Mouse (Mus musculus) neural tube, embryonic 12.5 days (tissue): ENCODE measurements around the gene Exoc8. TPM values are rescaled to one million over a fixed set of nuclear protein-coding genes. Genes with fewer than 3 reads are reported as not detected.

ENCODE experiments used
- ATAC-seq: fragments of 200-750 bp; cut with Nextera tagmentation; 2 replicates; pipeline ENCODE4 v1.8.0; 2017; ENCODE audit warnings: low read depth, mild to moderate bottlenecking, moderate TSS enrichment, moderate library complexity; ENCODE audit not compliant: low FRiP score
- H3K27ac ChIP-seq: fragments of 300-500 bp; sonication (generic); 2 replicates; pipeline ENCODE4 v1.5.1; 2016
- H3K27me3 ChIP-seq: fragments of 300-500 bp; sonication (generic); replicated peaks from 2 replicates; pipeline ENCODE4 v1.6.1; 2016; ENCODE audit warnings: mild to moderate bottlenecking
- H3K36me3 ChIP-seq: fragments of 300-500 bp; sonication (generic); 2 replicates; pipeline ENCODE4 v1.6.1; 2016; ENCODE audit warnings: mild to moderate bottlenecking
- H3K4me1 ChIP-seq: fragments of 300-500 bp; sonication (generic); 2 replicates; pipeline ENCODE4 v1.6.1; 2016
- H3K4me2 ChIP-seq: fragments of 300-500 bp; sonication (generic); replicated peaks from 2 replicates; pipeline ENCODE4 v1.6.1; 2016; ENCODE audit warnings: mild to moderate bottlenecking
- H3K4me3 ChIP-seq: fragments of 300-500 bp; sonication (generic); 2 replicates; pipeline ENCODE4 v1.5.1; 2016
- H3K9ac ChIP-seq: fragments of 300-500 bp; sonication (generic); 2 replicates; pipeline ENCODE4 v1.6.1; 2016; ENCODE audit warnings: mild to moderate bottlenecking
- H3K9me3 ChIP-seq: fragments of 300-500 bp; sonication (generic); 2 replicates; pipeline ENCODE4 v1.6.1; 2016; ENCODE audit warnings: mild to moderate bottlenecking
- WGBS: fragments of 180-500 bp; shearing (Covaris S2); methylation state at CpG from one replicate; pipeline ENCODE4 v1.1.7; 2016; 5-methylcytosine and 5-hydroxymethylcytosine counted together
- polyA plus RNA-seq: library from polyadenylated mRNA; unstranded; fragments of >200 nt; fragmentation: Nextera tagmentation; extraction: Ambion mirVana; gene quantifications from 2 replicates; pipeline ENCODE4 v1.2.1, GENCODE M21; 2016

Gene Exoc8
- polyA plus RNA-seq, 1 experiment from 2014 or later: 17.3 TPM

GRCm38 (mm10) chr8:124898251-124898905, 873 bp upstream of the Exoc8 start:
- H3K36me3 ChIP-seq: peaks cover 58% of the 10 kb centered on the region
- H3K27me3 ChIP-seq: no peaks in the 10 kb centered on the region
- 7% methylated on average over 31 of the region's 31 CpGs for WGBS
- peak overlapping the region; percentile 99 for H3K4me2 ChIP-seq
- peak; percentile 39; the same call in 1 of the 2 replicates for ATAC-seq
- H3K9me3 ChIP-seq: no peaks in the 10 kb centered on the region
- peak overlapping the region; percentile 86 for H3K9ac ChIP-seq
- H3K4me3 ChIP-seq: peak overlapping the region; percentile 96
- peaks cover 35% of the 10 kb centered on the region for H3K4me1 ChIP-seq
- H3K27ac ChIP-seq: 0 out of 2 replicates have a peak overlapping the region, but pooled peaks have one; percentile 26

GRCm38 (mm10) chr8:124896632-124897385, 696 bp downstream of the Exoc8 start:
- H3K27me3 ChIP-seq: no peaks in the 10 kb centered on the region
- no peaks in the 10 kb centered on the region for H3K9me3 ChIP-seq
- H3K4me2 ChIP-seq: peak overlapping the region; percentile 99
- 1% methylated on average over 60 of the region's 60 CpGs for WGBS
- peak overlapping the region; percentile 96 for H3K4me3 ChIP-seq
- peak; percentile 64 for ATAC-seq
- peak overlapping the region; percentile 86 for H3K9ac ChIP-seq
- H3K27ac ChIP-seq: 0 out of 2 replicates have a peak overlapping the region, but pooled peaks have one; percentile 12
- H3K4me1 ChIP-seq: peaks cover 35% of the 10 kb centered on the region
- H3K36me3 ChIP-seq: peaks cover 43% of the 10 kb centered on the region

GRCm38 (mm10) chr8:124896010-124896631, 1.4 kb downstream of the Exoc8 start:
- ATAC-seq: no peak
- peaks cover 35% of the 10 kb centered on the region for H3K4me1 ChIP-seq
- no peak overlapping the region for H3K27ac ChIP-seq
- peak overlapping the region; percentile 86; the same call in 1 of the 2 replicates for H3K9ac ChIP-seq
- peaks cover 43% of the 10 kb centered on the region for H3K36me3 ChIP-seq
- 88% methylated on average over 26 of the region's 26 CpGs for WGBS
- H3K9me3 ChIP-seq: no peaks in the 10 kb centered on the region
- no peaks in the 10 kb centered on the region for H3K27me3 ChIP-seq
- peak overlapping the region; percentile 96 for H3K4me3 ChIP-seq
- peak overlapping the region; percentile 99 for H3K4me2 ChIP-seq

- H3K4me1 ChIP-seq: peaks cover 21% of the 10 kb centered on the region
- H3K9ac ChIP-seq: no peak overlapping the region; the same call in 1 of the 2 replicates
- H3K36me3 ChIP-seq: peaks cover 58% of the 10 kb centered on the region
Measured at GRCm38 (mm10) chr8:124892596-124892995, 4.9 kb downstream of the Exoc8 start.

GRCm38 (mm10) chr8:124888385-124888784, 9.1 kb downstream of the Exoc8 start:
- Histone ChIP-seq H3K27ac (no peak overlapping the region), H3K4me1 (no peaks in the 10 kb centered on the region), H3K9me3 (peaks cover 8% of the 10 kb centered on the region; the same call in 1 of the 2 replicates), H3K4me2 (no peak overlapping the region), H3K9ac (no peak overlapping the region), H3K4me3 (no peak overlapping the region), H3K36me3 (peaks cover 79% of the 10 kb centered on the region), H3K27me3 (no peaks in the 10 kb centered on the region)
- no peak for ATAC-seq
- WGBS: 94% methylated on average over 5 of the region's 5 CpGs

More at GRCm38 (mm10) chr8:124892596-124892995, 4.9 kb downstream of the Exoc8 start:
- H3K4me3 ChIP-seq: no peak overlapping the region
- 77% methylated on average over 3 of the region's 3 CpGs for WGBS
- no peaks in the 10 kb centered on the region for H3K27me3 ChIP-seq
- ATAC-seq: no peak
- H3K4me2 ChIP-seq: no peak overlapping the region
- peaks cover 6% of the 10 kb centered on the region; the same call in 1 of the 2 replicates for H3K9me3 ChIP-seq
- H3K27ac ChIP-seq: no peak overlapping the region

GRCm38 (mm10) chr8:124878946-124879526, 18.5 kb downstream of the Exoc8 start:
- Histone ChIP-seq H3K4me3 (no peak overlapping the region), H3K9ac (no peak overlapping the region), H3K9me3 (no peaks in the 10 kb centered on the region), H3K27me3 (no peaks in the 10 kb centered on the region), H3K27ac (no peak overlapping the region), H3K4me1 (no peaks in the 10 kb centered on the region), H3K4me2 (no peak overlapping the region), H3K36me3 (peaks cover 94% of the 10 kb centered on the region)
- no peak for ATAC-seq
- WGBS: 90% methylated on average over 10 of the region's 10 CpGs

GRCm38 (mm10) chr8:124878141-124878540, 19.4 kb downstream of the Exoc8 start:
- no peaks in the 10 kb centered on the region for H3K27me3 ChIP-seq
- ATAC-seq: no peak
- 88% methylated on average over 5 of the region's 5 CpGs for WGBS
- no peaks in the 10 kb centered on the region for H3K4me1 ChIP-seq
- no peak overlapping the region for H3K4me3 ChIP-seq
- no peaks in the 10 kb centered on the region for H3K9me3 ChIP-seq
- H3K4me2 ChIP-seq: no peak overlapping the region
- peaks cover 94% of the 10 kb centered on the region for H3K36me3 ChIP-seq
- no peak overlapping the region for H3K9ac ChIP-seq
- no peak overlapping the region for H3K27ac ChIP-seq

GRCm38 (mm10) chr8:124872690-124873089, 24.8 kb downstream of the Exoc8 start:
- no peaks in the 10 kb centered on the region for H3K9me3 ChIP-seq
- WGBS: 91% methylated on average over 5 of the region's 5 CpGs
- H3K4me1 ChIP-seq: no peaks in the 10 kb centered on the region
- no peak overlapping the region for H3K4me2 ChIP-seq
- no peak for ATAC-seq
- H3K4me3 ChIP-seq: no peak overlapping the region
- H3K36me3 ChIP-seq: peaks cover 65% of the 10 kb centered on the region
- no peaks in the 10 kb centered on the region for H3K27me3 ChIP-seq
- no peak overlapping the region for H3K9ac ChIP-seq
- H3K27ac ChIP-seq: no peak overlapping the region

GRCm38 (mm10) chr8:124872081-124872480, 25.4 kb downstream of the Exoc8 start:
- Histone ChIP-seq H3K9me3 (no peaks in the 10 kb centered on the region), H3K4me2 (no peak overlapping the region)
- WGBS: 97% methylated on average over 7 of the region's 7 CpGs

GRCm38 (mm10) chr8:124871474-124871873, 26.0 kb downstream of the Exoc8 start:
- Histone ChIP-seq H3K4me1 (no peaks in the 10 kb centered on the region), H3K36me3 (peaks cover 54% of the 10 kb centered on the region), H3K4me3 (no peak overlapping the region), H3K9me3 (no peaks in the 10 kb centered on the region), H3K27me3 (no peaks in the 10 kb centered on the region), H3K4me2 (no peak overlapping the region), H3K9ac (no peak overlapping the region), H3K27ac (no peak overlapping the region)
- 93% methylated on average over 7 of the region's 7 CpGs for WGBS
- ATAC-seq: no peak

More at GRCm38 (mm10) chr8:124872081-124872480, 25.4 kb downstream of the Exoc8 start:
- H3K9ac ChIP-seq: no peak overlapping the region
- ATAC-seq: no peak
- H3K27me3 ChIP-seq: no peaks in the 10 kb centered on the region
- H3K4me3 ChIP-seq: no peak overlapping the region
- H3K27ac ChIP-seq: no peak overlapping the region
- H3K36me3 ChIP-seq: peaks cover 60% of the 10 kb centered on the region
- H3K4me1 ChIP-seq: no peaks in the 10 kb centered on the region

GRCm38 (mm10) chr8:124869708-124870107, 27.8 kb downstream of the Exoc8 start:
- H3K4me2 ChIP-seq: no peak overlapping the region
- H3K36me3 ChIP-seq: peaks cover 38% of the 10 kb centered on the region
- H3K9ac ChIP-seq: no peak overlapping the region
- 79% methylated on average over 6 of the region's 6 CpGs for WGBS
- H3K27ac ChIP-seq: no peak overlapping the region
- no peaks in the 10 kb centered on the region for H3K27me3 ChIP-seq
- ATAC-seq: no peak
- H3K4me3 ChIP-seq: no peak overlapping the region
- H3K4me1 ChIP-seq: no peaks in the 10 kb centered on the region
- no peaks in the 10 kb centered on the region for H3K9me3 ChIP-seq

- H3K36me3 ChIP-seq: peaks cover 12% of the 10 kb centered on the region
- 80% methylated on average over 2 of the region's 2 CpGs for WGBS
- H3K4me2 ChIP-seq: no peak overlapping the region
- no peak overlapping the region for H3K27ac ChIP-seq
- H3K9me3 ChIP-seq: no peaks in the 10 kb centered on the region
- no peak overlapping the region for H3K9ac ChIP-seq
- H3K27me3 ChIP-seq: no peaks in the 10 kb centered on the region
- peaks cover 8% of the 10 kb centered on the region for H3K4me1 ChIP-seq
- H3K4me3 ChIP-seq: no peak overlapping the region
- no peak for ATAC-seq
Measured at GRCm38 (mm10) chr8:124867126-124867525, 30.4 kb downstream of the Exoc8 start.
